In the genomic region with DNA sequence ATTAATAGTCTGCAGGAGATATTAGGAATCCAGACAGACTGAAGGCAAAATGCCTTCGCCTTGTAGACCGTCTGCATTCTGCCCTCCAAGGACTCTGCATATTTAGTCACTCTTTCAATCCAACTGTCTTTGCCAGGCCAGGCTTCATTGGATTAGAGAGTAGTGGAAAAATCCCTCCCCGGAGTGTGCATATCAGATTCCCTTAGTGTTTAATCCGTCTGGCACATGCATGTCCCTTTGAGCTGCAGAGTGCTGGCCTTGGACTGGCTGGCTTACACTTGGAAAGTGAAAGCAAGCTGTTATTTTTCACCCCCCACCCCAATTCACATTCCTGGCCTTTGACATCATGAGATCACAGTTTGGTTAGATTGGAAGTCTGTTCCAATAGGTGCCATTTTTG, we compare ENCODE assay signal across 12 mouse cellular contexts.
A peak's percentile ranks its signal among the peaks of the same experiment; 100 is the strongest.
DNase-seq lines count a peak whose midpoint lies in the region; ATAC-seq and TF ChIP-seq lines count a peak whose summit lies in the region.
"Had no signal": no experiment of that assay in that cellular context is flagged by ENCODE, and none has a peak within 500 bp of the region (broad histone marks: within the 10 kb centered on the region; RNA-seq: fewer than 3 reads in every experiment).

No protein-coding gene starts in this region.

- no peak for TF ChIP-seq CTCF in intestine, postnatal 0 days (IDR thresholded peaks at IDR 0.05; ENCODE audit: low read depth)

- DNase-seq in ZHBTc4 (ENCODE audit: low read depth, low spot score), result peak; percentile 5
- peak; percentile 82 for DNase-seq in embryonic facial prominence, embryonic 14.5 days (ENCODE audit: low spot score)
- no peak for DNase-seq in natural killer cell, adult 2 months (ENCODE audit: low spot score in 2 of 2)
- DNase-seq in frontal cortex, postnatal 25 days (ENCODE audit: low spot score in 2 of 2), result no peak
- DNase-seq: cerebellum, adult 9-11 months; spleen, adult 18-20 months had no signal

- no peaks in the 10 kb centered on the region for H3K9me3 ChIP-seq in intestine, postnatal 0 days (ENCODE audit: control insufficient read depth)
- H3K9me3 ChIP-seq in intestine, embryonic 15.5 days, result no peaks in the 10 kb centered on the region
- no peaks in the 10 kb centered on the region for H3K9me3 ChIP-seq in embryonic facial prominence, embryonic 14.5 days (ENCODE audit: control insufficient read depth, low read length)
- H3K9me3 ChIP-seq in limb, embryonic 15.5 days, result no peaks in the 10 kb centered on the region
- H3K9me3 ChIP-seq in hindbrain, embryonic 12.5 days (replicated peaks), result no peaks in the 10 kb centered on the region
- H3K9me3 ChIP-seq: kidney, embryonic 15.5 days; megakaryocyte, embryonic 14.5 days had no signal

- no peak overlapping the region for H3K9ac ChIP-seq in intestine, postnatal 0 days (ENCODE audit: low read depth, low read length)
- H3K9ac ChIP-seq in intestine, embryonic 15.5 days, result no peak overlapping the region
- no peak overlapping the region for H3K9ac ChIP-seq in embryonic facial prominence, embryonic 14.5 days (ENCODE audit: low read depth, low read length)
- H3K9ac ChIP-seq in limb, embryonic 15.5 days, result no peak overlapping the region
- no peak overlapping the region for H3K9ac ChIP-seq in hindbrain, embryonic 12.5 days
- H3K9ac ChIP-seq: kidney, embryonic 15.5 days had no signal

- no peaks in the 10 kb centered on the region for H3K36me3 ChIP-seq in intestine, postnatal 0 days (ENCODE audit: control insufficient read depth, insufficient read depth)
- H3K36me3 ChIP-seq in intestine, embryonic 15.5 days, result no peaks in the 10 kb centered on the region
- no peaks in the 10 kb centered on the region for H3K36me3 ChIP-seq in embryonic facial prominence, embryonic 14.5 days (ENCODE audit: control insufficient read depth, insufficient read depth, low read length)
- no peaks in the 10 kb centered on the region for H3K36me3 ChIP-seq in limb, embryonic 15.5 days
- no peaks in the 10 kb centered on the region for H3K36me3 ChIP-seq in hindbrain, embryonic 12.5 days
- H3K36me3 ChIP-seq: kidney, embryonic 15.5 days had no signal

- 55% methylated on average over 4 of the region's 4 CpGs for WGBS in intestine, postnatal 0 days
- 38% methylated on average over 4 of the region's 4 CpGs for WGBS in intestine, embryonic 15.5 days
- 15% methylated on average over 4 of the region's 4 CpGs for WGBS in embryonic facial prominence, embryonic 14.5 days
- 47% methylated on average over 4 of the region's 4 CpGs for WGBS in limb, embryonic 15.5 days
- 67% methylated on average over 4 of the region's 4 CpGs for WGBS in hindbrain, embryonic 12.5 days

- H3K27ac ChIP-seq in intestine, postnatal 0 days (ENCODE audit: low read depth, low read length), result no peak overlapping the region
- H3K27ac ChIP-seq in intestine, embryonic 15.5 days, result no peak overlapping the region
- H3K27ac ChIP-seq in embryonic facial prominence, embryonic 14.5 days (replicated peaks; ENCODE audit: low read depth, low read length), result no peak overlapping the region
- 0 out of 2 replicates have a peak overlapping the region, but pooled peaks have one; percentile 27 for H3K27ac ChIP-seq in limb, embryonic 15.5 days
- H3K27ac ChIP-seq in hindbrain, embryonic 12.5 days, result no peak overlapping the region
- H3K27ac ChIP-seq: kidney, embryonic 15.5 days had no signal

- H3K4me2 ChIP-seq in intestine, postnatal 0 days (replicated peaks; ENCODE audit: low read depth), result no peak overlapping the region
- H3K4me2 ChIP-seq in intestine, embryonic 15.5 days (replicated peaks), result no peak overlapping the region
- H3K4me2 ChIP-seq in embryonic facial prominence, embryonic 14.5 days (ENCODE audit: low read depth, low read length), result no peak overlapping the region
- H3K4me2 ChIP-seq in limb, embryonic 15.5 days, result no peak overlapping the region
- no peak overlapping the region for H3K4me2 ChIP-seq in hindbrain, embryonic 12.5 days (replicated peaks)
- H3K4me2 ChIP-seq: kidney, embryonic 15.5 days had no signal

- no peaks in the 10 kb centered on the region for H3K27me3 ChIP-seq in intestine, postnatal 0 days (replicated peaks; ENCODE audit: control insufficient read depth, insufficient read depth, low read length)
- no peaks in the 10 kb centered on the region for H3K27me3 ChIP-seq in intestine, embryonic 15.5 days (replicated peaks)
- H3K27me3 ChIP-seq in embryonic facial prominence, embryonic 14.5 days (replicated peaks; ENCODE audit: control insufficient read depth, insufficient read depth, low read length), result no peaks in the 10 kb centered on the region
- H3K27me3 ChIP-seq in limb, embryonic 15.5 days, result no peaks in the 10 kb centered on the region
- H3K27me3 ChIP-seq in hindbrain, embryonic 12.5 days, result no peaks in the 10 kb centered on the region
- H3K27me3 ChIP-seq: kidney, embryonic 15.5 days; megakaryocyte, embryonic 14.5 days had no signal

- no peaks in the 10 kb centered on the region for H3K4me1 ChIP-seq in intestine, postnatal 0 days (replicated peaks; ENCODE audit: control insufficient read depth, insufficient read depth, low read length)
- no peaks in the 10 kb centered on the region for H3K4me1 ChIP-seq in intestine, embryonic 15.5 days (replicated peaks)
- 0 out of 2 replicates have a peak, but pooled peaks cover 4% of the 10 kb centered on the region for H3K4me1 ChIP-seq in embryonic facial prominence, embryonic 14.5 days (ENCODE audit: control insufficient read depth, insufficient read depth, low read length)
- peaks cover 6% of the 10 kb centered on the region for H3K4me1 ChIP-seq in limb, embryonic 15.5 days
- H3K4me1 ChIP-seq in hindbrain, embryonic 12.5 days, result no peaks in the 10 kb centered on the region
- H3K4me1 ChIP-seq: kidney, embryonic 15.5 days had no signal

- ATAC-seq in intestine, postnatal 0 days, result 0 out of 2 replicates have a peak, but pooled peaks have one; percentile 36
- ATAC-seq in intestine, embryonic 15.5 days, result no peak
- ATAC-seq in embryonic facial prominence, embryonic 14.5 days (ENCODE audit: low read depth), result peak; percentile 65
- ATAC-seq in limb, embryonic 15.5 days (ENCODE audit: insufficient number of reproducible peaks, low FRiP score, low TSS enrichment, low read depth), result peak; percentile 72
- no peak for ATAC-seq in hindbrain, embryonic 12.5 days (ENCODE audit: low FRiP score)

- no peak overlapping the region for H3K4me3 ChIP-seq in intestine, postnatal 0 days (ENCODE audit: low read depth, low read length)
- H3K4me3 ChIP-seq in intestine, embryonic 15.5 days (replicated peaks), result no peak overlapping the region
- H3K4me3 ChIP-seq in embryonic facial prominence, embryonic 14.5 days (ENCODE audit: low read depth, low read length), result no peak overlapping the region
- no peak overlapping the region for H3K4me3 ChIP-seq in limb, embryonic 15.5 days
- H3K4me3 ChIP-seq in hindbrain, embryonic 12.5 days, result no peak overlapping the region
- H3K4me3 ChIP-seq: kidney, embryonic 15.5 days; megakaryocyte, embryonic 14.5 days had no signal

Comparison
In these comparisons a context has a peak if more than half of its experiments do, and no peak if none do; other contexts are left out.
1. ATAC-seq: peak in intestine, postnatal 0 days (single experiment), embryonic facial prominence, embryonic 14.5 days (single experiment) and limb, embryonic 15.5 days (single experiment); none in intestine, embryonic 15.5 days (single experiment) and hindbrain, embryonic 12.5 days (single experiment).
2. DNase-seq: peak in ZHBTc4 (single experiment) and embryonic facial prominence, embryonic 14.5 days (single experiment); none in natural killer cell, adult 2 months (0 of 2) and frontal cortex, postnatal 25 days (0 of 2).